Mouse (Mus musculus) lung, adult 2 months (tissue): ENCODE measurements around the gene Bcl11b. TPM values are rescaled to one million over a fixed set of nuclear protein-coding genes. Genes with fewer than 3 reads are reported as not detected.

Experiments
- DNase-seq: peaks from one replicate; pipeline ENCODE4 v3.0.0; 2022
- H3K4me1 ChIP-seq: fragments of 200-500 bp; 2 replicates; pipeline ENCODE4 v1.6.1; 2011; ENCODE audit warnings: low read length; ENCODE audit not compliant: control insufficient read depth, insufficient read depth
- H3K4me3 ChIP-seq: fragments of 200-500 bp; replicated peaks from 2 replicates; pipeline ENCODE3; 2011; ENCODE audit warnings: low read depth, mild to moderate bottlenecking, control low read depth, low read length; ENCODE audit errors: extremely low read depth
- CTCF ChIP-seq: fragments of 200-500 bp; IDR thresholded peaks from 2 replicates; pipeline ENCODE4 v1.5.1; 2011; ENCODE audit warnings: mild to moderate bottlenecking, low read length, control low read depth; ENCODE audit not compliant: insufficient read depth
- POLR2A ChIP-seq: fragments of 200-500 bp; IDR thresholded peaks from 2 replicates; pipeline ENCODE4 v1.6.1; 2011; ENCODE audit warnings: low read depth, mild to moderate bottlenecking, control low read depth, low read length, borderline replicate concordance; ENCODE audit errors: extremely low read depth
- WGBS: fragments of 180-500 bp; shearing (Covaris S2); methylation state at CpG from one replicate; pipeline ENCODE4 v1.1.7; 2018; 5-methylcytosine and 5-hydroxymethylcytosine counted together
- polyA plus RNA-seq: library from polyadenylated mRNA; depleted of rRNA; stranded (reverse); fragments of >200 nt; gene quantifications from 2 replicates; pipeline ENCODE4 v1.2.3, GENCODE M21; 2012

The Bcl11b gene
- polyA plus RNA-seq, 1 experiment = 4.2 TPM

GRCm38 (mm10) chr12:107975479-107975896, 27.9 kb downstream of the Bcl11b start:
- Histone ChIP-seq H3K4me3 (no peak overlapping the region), H3K4me1 (no peaks in the 10 kb centered on the region; the same call in 1 of the 2 replicates)
- TF ChIP-seq CTCF (no peak), POLR2A (no peak)
- WGBS = 68% methylated on average over 10 of the region's 10 CpGs
- no peak for DNase-seq

GRCm38 (mm10) chr12:107974504-107974903, 28.9 kb downstream of the Bcl11b start:
- DNase-seq = no peak
- WGBS = 89% methylated on average over 11 of the region's 11 CpGs
- H3K4me3 ChIP-seq = no peak overlapping the region
- H3K4me1 ChIP-seq = no peaks in the 10 kb centered on the region; the same call in 1 of the 2 replicates
- no peak for TF ChIP-seq POLR2A

- no peaks in the 10 kb centered on the region; the same call in 1 of the 2 replicates for H3K4me1 ChIP-seq
- TF ChIP-seq CTCF (no peak), POLR2A (no peak)
- DNase-seq = no peak
- 40% methylated on average over 11 of the region's 11 CpGs for WGBS
- H3K4me3 ChIP-seq = no peak overlapping the region
These were observed 29.8 kb downstream of the Bcl11b start for GRCm38 (mm10) chr12:107973556-107974140.

GRCm38 (mm10) chr12:107971081-107971780, 32.2 kb downstream of the Bcl11b start:
- no peak for DNase-seq
- WGBS = 73% methylated on average over 12 of the region's 12 CpGs
- H3K4me3 ChIP-seq = no peak overlapping the region
- TF ChIP-seq CTCF (no peak), POLR2A (no peak)
- no peaks in the 10 kb centered on the region; the same call in 1 of the 2 replicates for H3K4me1 ChIP-seq

GRCm38 (mm10) chr12:107970637-107971036, 32.8 kb downstream of the Bcl11b start:
- Histone ChIP-seq H3K4me1 (no peaks in the 10 kb centered on the region; the same call in 1 of the 2 replicates), H3K4me3 (no peak overlapping the region)
- DNase-seq = no peak
- WGBS = 58% methylated on average over 12 of the region's 12 CpGs
- TF ChIP-seq POLR2A = no peak
- no peak for TF ChIP-seq CTCF

- DNase-seq = no peak
- TF ChIP-seq CTCF = no peak
- no peak for TF ChIP-seq POLR2A
- WGBS = 66% methylated on average over 18 of the region's 18 CpGs
- H3K4me3 ChIP-seq = no peak overlapping the region
- no peaks in the 10 kb centered on the region; the same call in 1 of the 2 replicates for H3K4me1 ChIP-seq
These were observed 33.5 kb downstream of the Bcl11b start for GRCm38 (mm10) chr12:107969841-107970371.

GRCm38 (mm10) chr12:107969126-107969525, 34.3 kb downstream of the Bcl11b start:
- DNase-seq = no peak
- TF ChIP-seq POLR2A (no peak), CTCF (no peak)
- Histone ChIP-seq H3K4me3 (no peak overlapping the region), H3K4me1 (no peaks in the 10 kb centered on the region; the same call in 1 of the 2 replicates)
- WGBS = 81% methylated on average over 8 of the region's 8 CpGs

GRCm38 (mm10) chr12:107968331-107968730, 35.1 kb downstream of the Bcl11b start:
- Histone ChIP-seq H3K4me1 (no peaks in the 10 kb centered on the region), H3K4me3 (no peak overlapping the region)
- no peak for TF ChIP-seq CTCF
- TF ChIP-seq POLR2A = no peak
- WGBS = 81% methylated on average over 3 of the region's 3 CpGs
- no peak for DNase-seq

- H3K4me1 ChIP-seq = no peaks in the 10 kb centered on the region
- H3K4me3 ChIP-seq = no peak overlapping the region
- TF ChIP-seq CTCF = no peak
- no peak for TF ChIP-seq POLR2A
- DNase-seq = no peak
- 83% methylated on average over 7 of the region's 7 CpGs for WGBS
These were observed 36.4 kb downstream of the Bcl11b start for GRCm38 (mm10) chr12:107967026-107967425.
